Mouse (Mus musculus) adrenal gland, postnatal 10 days (tissue): Measurements from ENCODE around the gene Capn1. TPM values are rescaled to one million over a fixed set of nuclear protein-coding genes. Genes with fewer than 3 reads are reported as not detected.
"Not testable (repeated sequence)": the region's sequence is repeated elsewhere in the genome, so short reads cannot be mapped to it uniquely, and the experiment has no call there.

Experiments used
- DNase-seq: peaks from one replicate; pipeline ENCODE4 v3.0.0; 2021; ENCODE audit warnings: mixed read lengths
- long read RNA-seq, 2 experiments: library from polyadenylated mRNA; stranded (forward); transcript quantifications; one replicate each; pipeline ENCODE4 v2.0.0; 2021
- total RNA-seq, 2 experiments: library from RNA; stranded (reverse); gene quantifications; 2 replicates each; pipeline ENCODE4 v1.2.3; 2021

Gene Capn1
- 10 to 100 TPM; 31.3 to 40.0 TPM for total RNA-seq
- long read RNA-seq, experiment 1, partial matches to known transcripts = 4 of 15 reads
- long read RNA-seq, experiment 1, other reads (novel, unspliced or antisense) = 11 of 15 reads
- long read RNA-seq, experiment 2, partial matches to known transcripts = 5 of 35 reads
- long read RNA-seq, experiment 2, other reads (novel, unspliced or antisense) = 30 of 35 reads

DNA sequence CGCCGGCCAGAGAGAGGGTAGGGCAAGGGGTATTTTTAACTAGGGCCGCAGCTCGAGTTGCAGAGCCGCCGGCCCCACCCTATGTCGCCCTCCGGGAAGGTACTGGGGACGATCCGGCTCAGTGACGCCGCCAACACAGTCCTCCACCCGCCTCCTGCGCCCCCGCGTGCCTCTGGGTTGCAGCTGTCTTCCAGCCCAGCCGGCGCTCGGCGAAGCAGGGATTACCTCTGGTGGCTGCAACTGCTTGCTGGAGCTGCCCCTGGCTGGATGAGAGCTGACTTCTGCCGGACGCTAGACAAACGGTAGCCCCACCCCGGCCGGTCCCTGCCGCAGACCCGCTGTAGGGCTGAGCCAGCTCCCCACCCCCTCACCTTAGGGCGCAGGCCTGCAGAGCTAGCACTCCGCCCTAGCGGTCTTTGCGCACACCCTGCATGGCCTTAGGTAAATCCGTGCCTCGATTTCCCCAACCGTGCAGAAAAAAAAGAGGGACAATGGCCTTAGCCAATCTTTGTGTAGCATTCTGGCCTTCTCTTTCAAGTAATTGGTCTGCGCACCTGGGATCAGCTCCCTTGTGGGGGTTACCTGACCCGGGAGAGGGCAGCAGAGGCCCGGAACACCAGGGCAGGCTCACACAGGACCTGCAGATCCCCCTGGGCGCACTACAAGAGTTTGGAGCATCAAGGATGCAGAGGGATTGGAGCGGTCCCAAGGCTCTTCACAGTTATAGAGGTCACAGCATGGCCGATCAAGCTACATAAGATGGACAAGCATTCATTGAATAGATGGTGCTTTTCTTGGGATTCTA lies at the start of gene Capn1:
TSS of gene Capn1 (minus strand) at position 387 of the 805 bp plus-strand sequence.
- peak; percentile 81 for DNase-seq

DNA sequence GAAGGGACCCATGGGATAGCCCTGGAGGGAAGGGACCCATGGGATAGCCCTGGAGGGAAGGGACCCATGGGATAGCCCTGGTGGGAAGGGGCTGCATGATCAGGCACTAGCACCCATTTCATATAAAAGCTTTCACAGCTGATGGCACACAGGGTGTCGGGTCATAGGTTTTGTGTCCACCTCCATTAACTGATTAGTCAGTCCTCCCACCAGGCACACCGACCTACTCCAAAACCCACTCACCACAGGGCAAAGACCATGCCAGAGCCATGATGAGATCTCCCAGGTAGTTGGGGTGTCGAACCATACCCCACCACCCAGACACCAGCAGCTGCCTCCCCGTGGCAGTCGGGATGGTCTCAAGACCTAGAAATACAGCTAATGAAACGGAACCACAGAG lies 47.4 kb upstream of the Capn1 start:
- DNase-seq = no peak

DNA sequence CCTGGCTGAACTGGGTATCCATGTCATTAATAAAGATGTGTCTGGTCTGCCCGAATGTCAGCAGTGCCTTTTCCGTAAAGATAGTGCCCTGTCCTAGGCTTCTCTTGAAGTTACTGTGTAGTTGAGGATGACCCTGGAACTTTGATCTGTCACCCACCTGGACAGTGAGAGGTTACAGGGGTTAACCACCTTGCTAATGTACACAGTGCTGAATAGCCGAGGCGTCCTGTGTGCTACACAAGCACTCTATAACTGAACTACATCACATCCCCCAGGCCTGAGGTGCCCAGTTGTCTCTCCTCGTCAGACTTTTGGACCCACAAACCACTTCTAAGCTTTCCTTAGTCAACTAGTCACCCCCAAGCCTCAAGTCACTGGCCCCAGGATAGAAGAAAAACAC lies 46.7 kb upstream of the Capn1 start:
- no peak for DNase-seq

DNA sequence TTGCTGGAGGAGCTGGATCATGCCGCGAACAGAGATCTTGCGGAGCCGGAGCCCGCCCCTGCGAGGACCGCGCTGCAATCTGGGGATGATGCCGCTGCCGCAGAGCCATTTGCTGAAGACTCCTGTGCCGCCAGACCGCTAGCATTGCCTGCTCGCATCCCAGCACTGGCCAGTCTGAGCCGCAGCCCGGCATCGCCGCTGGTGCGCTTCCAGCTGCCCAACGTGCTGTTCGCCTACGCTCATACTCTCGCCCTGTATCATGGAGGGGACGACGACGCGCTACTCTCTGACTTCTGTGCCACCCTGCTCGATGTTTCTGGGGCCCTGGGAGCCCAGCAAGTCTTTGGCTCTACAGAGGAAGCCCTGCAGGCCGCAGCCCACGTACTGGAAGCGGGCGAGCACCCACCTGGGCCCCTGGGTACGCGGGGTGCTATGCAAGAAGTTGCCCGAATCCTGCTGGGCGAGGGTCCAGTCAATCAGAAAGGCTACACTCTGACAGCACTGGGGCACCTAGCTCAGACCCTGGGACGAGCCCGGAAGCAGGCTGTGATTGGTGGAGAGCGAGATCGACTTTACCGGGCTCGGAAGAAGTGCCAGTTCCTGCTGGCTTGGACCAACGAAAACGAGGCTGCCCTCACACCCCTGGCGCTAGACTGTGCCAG lies 46.1 kb upstream of the Capn1 start:
- peak; percentile 64 for DNase-seq

DNA sequence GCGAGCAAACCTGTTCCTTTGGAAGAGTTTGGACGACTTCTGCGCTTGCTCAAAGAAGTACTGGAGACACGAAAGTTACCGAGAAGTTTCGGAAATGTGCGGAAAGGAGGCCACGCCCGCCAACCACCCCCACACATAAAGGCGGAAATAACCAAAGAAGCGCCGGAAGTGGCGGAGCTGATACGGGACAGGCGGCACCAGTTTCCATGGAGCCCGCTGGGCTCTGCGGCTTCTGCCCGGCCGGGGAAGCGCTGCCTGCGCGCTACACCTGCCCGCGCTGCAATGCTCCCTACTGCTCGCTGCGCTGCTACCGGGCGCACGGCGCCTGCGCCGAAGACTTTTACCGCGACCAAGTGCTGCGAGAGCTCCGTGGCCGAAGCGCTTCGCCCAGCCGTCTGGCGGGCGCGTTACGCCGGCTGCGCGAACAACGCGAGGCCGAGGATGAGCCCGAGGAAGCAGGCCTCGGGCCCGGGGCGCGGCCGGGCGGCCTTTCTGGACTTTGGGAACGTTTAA lies 45.4 kb upstream of the Capn1 start, which contains the start of gene Znhit2:
TSS of gene Znhit2 (plus strand) at position 172 of the 513 bp plus-strand sequence.
- DNase-seq = peak; percentile 95

DNA sequence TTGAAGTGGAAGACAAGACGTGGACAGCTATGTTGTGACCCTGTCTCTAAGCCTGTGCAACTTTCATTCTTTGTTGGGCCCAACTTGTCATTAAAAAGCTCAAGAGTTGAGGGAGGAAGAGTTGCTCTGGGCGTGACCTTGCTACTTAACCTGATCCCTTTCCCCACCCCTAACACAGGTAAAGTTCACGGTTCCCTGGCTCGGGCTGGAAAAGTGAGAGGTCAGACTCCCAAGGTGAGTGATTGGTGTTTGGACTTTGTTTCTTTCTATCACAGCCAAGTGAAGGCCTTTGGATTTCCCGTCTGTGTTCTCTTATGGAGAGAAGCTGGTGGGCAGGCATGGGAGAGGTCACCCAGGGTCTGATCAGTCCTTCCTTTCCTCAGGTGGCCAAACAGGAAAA lies 43.3 kb upstream of the Capn1 start:
- no peak for DNase-seq

DNA sequence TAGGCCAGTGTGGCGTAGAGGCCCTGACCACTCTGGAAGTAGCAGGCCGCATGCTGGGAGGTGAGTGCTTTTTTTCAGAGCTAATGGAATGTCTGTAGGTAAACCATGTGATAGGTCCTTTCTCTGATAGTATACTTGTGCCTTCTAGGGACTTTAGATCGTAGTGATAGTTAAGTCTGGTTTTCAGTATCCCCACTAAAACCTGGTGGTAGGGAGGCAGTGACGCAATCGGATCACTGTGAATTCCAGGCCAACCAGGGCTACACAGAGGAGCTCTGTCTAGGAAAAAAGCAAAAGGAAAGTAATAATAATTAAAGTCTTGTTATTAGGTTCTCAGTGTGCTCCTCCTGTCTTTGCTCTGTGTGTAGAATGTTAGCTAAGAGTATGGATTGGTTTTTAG lies 42.8 kb upstream of the Capn1 start:
- no peak for DNase-seq

DNA sequence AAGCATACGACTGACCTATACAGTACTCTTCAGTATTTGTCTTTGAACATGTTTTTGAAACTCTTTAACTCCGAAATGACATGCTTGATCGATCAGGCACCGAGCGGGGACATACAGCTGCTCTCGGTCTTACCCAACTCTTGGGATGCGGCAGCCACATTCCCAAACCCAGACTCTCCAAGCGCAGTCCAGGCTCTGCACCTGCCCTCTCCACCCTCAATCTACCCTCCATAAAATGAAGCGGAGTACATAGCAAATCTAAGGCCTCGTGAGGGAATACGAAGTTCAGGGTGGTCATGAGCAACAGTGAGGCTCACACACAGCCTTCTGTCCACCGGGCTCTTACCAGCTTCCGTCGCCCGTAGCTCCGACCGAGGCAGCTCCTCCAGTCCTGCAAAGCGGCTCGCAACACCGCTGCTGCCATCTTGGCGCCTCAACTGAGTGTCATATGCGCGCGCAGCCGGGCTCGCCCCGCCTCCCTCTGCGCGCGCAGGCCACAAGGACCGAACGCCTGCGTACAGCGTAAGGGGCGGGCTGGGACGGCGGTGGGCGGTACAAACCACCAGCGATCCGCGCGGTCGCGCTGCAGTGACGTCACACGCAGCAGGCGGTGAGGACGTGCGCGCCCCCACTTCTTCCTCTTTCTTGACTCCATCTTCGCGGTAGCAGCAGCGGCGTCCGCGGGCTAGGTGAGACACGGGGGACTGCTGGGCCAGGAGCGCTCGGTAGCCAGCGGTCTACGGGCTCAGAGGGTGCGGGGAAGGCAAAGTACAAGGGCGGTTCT lies 41.8 kb upstream of the Capn1 start, which contains the start of the genes Mrpl49 and Fau:
TSS of gene Mrpl49 (minus strand) at position 473 of the 784 bp plus-strand sequence.
TSS of gene Fau (plus strand) at position 532 of the 784 bp plus-strand sequence.
- DNase-seq = peak; percentile 99

DNA sequence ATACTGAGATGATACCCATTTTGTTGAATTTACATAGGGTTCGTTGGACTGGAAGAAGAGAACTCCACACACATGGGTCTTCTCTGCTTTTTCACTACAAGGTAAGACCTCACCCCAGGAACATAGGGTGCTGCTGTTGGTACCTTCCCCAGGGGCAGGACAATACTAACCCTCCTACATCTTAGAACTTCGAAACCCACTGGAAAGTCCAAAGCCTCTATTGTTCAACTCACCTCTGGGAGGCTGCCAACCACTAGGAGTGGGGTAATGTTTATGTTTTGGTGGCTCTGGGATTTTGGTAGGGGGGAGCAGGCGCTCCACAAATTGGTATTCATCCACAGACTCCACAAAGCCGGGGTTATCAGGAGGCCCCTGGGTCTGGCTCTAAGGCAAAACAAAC lies 41.0 kb upstream of the Capn1 start:
- no peak for DNase-seq

DNA sequence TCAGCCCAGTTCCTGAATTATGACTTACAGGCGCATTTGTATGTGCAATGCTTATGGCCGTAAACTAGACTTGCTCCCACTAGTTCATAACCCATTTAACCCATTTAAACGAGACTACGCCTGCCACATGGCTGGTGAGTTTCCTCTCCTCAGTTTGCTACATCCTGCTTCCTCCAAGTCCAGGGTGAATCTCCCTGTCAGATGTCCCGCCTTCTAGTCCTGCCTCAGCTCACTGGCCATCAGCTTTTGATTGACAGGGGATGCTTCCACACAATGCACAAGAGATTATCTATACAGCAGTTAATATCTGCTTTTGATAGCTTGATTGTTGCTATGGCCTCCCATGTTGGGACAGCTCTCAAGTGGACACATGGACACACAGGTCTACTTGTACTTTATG lies 38.6 kb upstream of the Capn1 start:
- DNase-seq = no peak

DNA sequence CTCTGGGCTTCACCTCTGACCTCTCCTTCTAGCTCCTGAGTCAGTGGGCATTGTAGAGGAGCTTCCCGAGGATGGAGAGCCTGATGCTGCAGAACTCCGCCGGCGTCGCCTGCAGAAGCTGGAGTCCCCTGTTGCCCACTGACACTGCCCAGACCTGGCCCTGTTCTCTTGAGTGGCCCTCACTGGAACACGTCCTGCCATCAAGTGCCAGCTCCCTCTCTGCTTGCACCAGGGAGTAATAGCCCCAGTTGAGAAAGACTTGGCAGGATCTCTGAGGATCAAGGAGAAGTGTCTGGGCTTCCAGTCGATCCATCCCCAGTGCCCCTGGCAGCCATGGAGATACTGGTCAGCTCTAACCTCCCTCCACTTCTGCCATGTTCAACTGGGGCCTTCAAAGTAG lies 36.8 kb upstream of the Capn1 start:
- peak; percentile 58 for DNase-seq

DNA sequence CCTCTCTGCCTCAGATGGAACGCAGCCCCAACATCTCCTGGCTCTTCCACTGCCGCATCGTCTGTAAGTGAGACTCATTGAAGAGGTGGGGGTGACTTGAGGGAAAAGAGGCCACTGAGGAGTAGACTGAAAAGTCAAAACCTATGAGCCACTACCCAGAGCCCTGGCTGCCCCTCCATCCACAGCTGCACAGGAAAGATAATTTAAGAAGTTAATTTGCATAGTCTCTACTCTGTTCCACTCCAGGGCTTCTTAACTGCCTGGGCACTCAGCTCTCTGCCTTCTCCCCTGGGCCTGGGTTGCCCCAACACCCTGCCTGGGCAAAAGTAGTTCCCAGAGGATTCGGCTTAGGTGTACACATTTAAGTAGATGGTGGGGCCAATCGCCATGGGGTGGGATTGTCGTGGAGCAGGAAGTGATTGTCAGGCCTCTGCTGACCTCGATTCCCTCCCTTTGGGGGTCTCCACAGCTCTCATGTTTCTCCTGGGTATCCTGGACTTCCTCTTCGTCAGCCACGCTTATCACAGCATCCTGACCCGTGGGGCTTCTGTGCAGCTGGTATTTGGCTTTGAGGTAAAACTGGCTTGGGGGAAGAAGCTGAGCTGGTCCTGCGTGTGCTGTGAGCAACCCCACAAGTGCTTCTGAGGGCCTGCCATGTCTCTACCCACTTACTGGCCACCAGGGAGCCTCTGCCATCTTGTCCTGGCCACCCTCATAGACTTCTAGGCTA lies 33.1 kb upstream of the Capn1 start:
- no peak for DNase-seq

DNA sequence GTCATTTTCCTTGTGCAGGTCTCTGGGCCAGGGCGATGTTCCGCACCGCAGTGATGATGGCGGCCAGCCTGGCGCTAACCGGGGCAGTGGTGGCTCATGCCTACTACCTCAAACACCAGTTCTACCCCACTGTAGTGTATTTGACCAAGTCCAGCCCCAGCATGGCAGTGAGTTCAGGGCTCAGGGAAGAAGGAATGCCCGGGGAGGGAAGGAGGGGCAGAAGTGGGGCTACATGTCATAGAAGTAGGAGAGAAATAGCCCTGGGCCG lies 32.1 kb upstream of the Capn1 start:
- no peak for DNase-seq

DNA sequence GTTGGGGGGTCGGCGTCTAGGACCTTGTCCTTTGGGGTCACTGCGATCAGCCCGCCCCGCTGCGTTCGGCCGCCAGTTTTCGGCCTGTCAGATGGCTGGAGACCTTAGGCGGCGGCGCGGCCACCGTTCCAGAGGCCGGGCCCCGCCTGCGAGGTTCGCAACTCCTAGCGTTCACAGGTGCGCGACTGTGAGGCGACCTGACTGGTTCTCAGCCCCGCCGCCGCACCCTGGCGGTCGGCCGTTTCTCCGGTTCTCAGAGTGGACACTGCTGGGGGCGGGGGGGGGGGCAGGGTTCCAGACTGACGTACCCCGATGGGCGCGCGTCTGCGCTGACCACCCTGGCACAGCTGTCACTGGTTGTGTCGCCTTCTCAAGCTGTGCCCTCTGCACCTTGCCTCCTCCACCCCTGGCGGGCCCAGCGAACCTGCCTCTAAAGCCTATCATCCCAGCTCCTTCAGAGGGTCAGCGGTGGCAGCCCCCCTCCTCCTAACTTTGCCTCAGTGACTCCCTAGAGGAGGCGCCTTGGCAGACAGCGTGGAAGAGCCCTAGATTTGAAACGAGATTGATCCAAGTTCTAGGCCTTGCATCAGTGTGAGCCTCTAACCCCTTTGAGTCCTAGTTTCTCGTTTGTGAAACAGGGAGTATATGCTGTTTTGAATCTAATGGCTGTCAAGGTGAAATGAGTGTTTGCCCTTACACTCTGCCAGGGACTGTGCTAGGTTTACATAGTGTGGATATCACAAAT lies 31.6 kb upstream of the Capn1 start:
- DNase-seq = no peak

DNA sequence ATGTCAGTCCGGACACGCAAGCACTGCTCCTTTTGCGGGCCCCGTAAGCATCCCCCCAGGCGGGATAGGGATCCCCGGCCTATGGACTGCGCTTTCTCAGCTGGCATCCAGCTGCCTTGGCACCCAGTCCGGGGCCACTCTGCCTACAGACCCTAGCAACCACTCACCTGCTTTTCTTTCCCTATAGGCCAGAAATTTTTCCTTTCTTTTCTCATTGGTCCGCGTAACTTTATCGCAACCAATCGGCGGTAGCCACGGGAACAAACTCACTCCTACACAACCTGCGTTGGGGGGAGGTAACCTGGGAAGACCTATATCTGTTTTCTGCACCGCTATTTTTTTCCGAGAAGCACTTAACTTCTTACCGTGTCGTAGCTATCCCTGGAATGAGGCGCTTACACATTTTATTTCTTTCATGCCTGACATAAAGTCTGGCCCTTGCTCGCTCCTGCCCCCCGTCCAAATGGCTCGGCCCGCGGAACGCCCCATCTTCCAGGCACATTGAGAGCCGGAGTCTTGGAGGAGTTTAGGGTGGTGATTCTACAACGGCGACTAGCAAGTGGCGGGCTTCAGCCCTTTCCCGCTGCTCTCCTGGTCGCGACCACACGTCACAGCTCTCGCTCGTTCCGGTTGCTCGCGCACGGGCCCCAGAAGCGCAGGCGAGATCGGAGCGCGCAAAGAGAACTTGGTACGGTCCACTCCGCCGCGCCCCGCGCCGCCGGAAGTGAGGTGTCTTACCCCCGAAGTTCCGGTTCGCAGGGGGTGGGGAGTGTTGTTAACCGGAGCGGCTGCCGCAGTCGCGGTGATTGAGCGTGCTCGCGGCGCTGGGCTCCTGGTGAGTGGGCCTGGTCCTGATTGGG lies 30.8 kb upstream of the Capn1 start, which contains the start of gene Syvn1:
TSS of gene Syvn1 (plus strand) at position 283 of the 860 bp plus-strand sequence.
- peak; percentile 93 for DNase-seq

DNA sequence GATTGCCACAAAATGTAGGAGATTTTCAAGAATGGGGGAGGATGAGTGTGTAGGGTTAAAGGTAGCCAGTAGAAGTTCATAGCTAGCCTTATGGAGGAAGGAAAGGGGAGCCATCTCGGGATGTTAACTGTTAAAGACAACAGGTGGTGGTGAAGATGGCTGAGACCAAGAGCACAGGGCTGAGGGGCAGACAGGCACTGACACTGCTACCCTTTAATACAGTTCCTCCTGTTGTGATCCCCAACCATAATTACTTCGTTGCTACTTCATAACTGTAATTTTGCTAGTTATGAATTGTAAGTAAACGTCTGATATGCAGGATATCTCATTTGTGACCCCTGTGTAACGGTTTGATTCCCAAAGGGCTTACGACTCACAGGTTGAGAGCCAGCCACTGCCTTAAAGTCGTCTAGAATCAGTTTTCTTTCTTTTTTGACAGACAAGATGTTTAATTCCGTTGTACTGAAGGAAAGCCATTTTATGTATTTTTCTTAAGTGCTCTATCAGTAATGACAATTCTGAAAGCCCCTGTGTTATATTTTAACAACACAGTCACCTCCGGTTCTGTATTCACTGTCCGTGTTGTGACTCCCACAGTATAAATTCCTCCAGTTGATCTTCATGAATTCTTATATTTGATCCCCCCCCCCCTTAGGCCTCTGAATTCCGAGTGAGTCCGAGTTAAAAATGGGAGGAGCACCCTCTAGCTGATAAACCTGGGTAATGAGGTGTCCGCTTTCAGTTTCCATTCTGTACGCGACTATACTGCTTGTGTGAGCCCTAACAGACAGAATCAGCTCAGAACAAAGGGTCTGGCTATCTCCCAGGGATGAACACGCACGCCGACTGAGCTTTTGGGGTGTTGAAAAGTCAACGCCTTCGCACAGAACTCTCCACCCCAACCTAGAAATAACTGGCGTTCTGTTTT lies 29.9 kb upstream of the Capn1 start:
- DNase-seq = no peak

DNA sequence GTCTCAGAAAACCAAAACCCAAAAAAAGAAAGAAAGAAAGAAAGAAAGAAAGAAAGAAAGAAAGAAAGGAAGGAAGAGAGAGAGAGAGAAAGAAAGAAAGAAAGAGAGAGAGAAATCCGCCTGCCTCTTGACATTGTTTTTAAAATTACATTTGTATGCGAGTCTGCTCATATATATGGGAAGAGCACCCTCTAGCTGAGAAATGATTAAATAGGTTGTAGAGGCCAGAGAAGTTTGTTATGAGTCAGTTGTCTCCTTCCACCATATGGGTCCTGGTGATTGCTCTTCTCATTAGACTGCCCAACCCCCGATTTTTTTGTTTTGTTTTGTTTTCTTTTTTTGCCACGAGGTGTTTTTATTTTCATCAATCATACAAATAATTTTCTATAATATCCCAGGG lies 28.4 kb upstream of the Capn1 start:
- not testable (repeated sequence) for DNase-seq

DNA sequence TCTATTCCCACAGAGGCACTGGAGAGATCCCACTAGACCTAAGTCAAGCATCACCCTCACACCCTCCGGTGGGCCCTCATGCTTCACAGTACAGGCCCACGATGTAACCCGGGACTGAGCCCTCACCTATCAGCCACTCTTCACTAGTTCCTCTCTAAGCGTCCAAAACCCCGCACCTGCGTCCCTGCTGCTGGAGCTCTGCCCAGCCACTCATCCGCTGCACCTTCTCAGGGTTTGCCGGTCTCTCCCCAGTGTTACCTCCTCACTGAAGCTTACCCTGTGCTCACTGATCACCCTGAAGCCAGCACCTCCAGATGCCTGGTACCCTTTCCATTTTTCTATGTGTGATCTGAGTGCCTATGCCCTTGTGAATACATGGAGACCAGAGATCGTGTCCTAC lies 26.6 kb upstream of the Capn1 start:
- no peak for DNase-seq

DNA sequence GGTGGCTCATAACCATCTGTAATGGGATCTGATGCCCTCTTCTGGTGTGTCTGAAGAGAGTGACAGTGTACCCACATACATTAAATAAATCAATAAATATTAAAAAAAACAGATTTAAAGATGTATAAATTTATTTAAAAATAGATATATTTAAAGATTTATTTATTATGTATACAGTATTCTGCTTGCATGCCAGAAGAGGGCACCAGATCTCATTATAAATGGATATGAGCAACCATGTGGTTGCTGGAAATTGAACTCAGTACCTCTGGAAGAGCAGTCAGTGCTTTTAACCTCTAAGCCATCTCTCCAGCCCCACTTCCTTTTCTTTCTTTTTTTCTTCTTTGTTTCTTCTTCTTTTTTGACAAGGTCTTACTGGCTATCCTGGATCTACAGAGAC lies 24.3 kb upstream of the Capn1 start:
- DNase-seq = no peak
